Mouse (Mus musculus): ENCODE data around the gene Chrna9. TPM values are rescaled to one million over a fixed set of nuclear protein-coding genes. Genes with fewer than 3 reads are reported as not detected.
A peak's percentile ranks its signal among the peaks of the same experiment; 100 is the strongest.

The Chrna9 gene
- polyA plus RNA-seq, 1 experiment, result not detected

GRCm38 (mm10) chr5:65933764-65934163 is 957 bp upstream of the Chrna9 start:
- no peak overlapping the region for H3K4me3 ChIP-seq (ENCODE audit: insufficient read depth, low read depth, low read length)
- no peaks in the 10 kb centered on the region for H3K4me1 ChIP-seq (ENCODE audit: control insufficient read depth, insufficient read depth, insufficient read length, low read length)
- no peak overlapping the region for H3K27ac ChIP-seq (replicated peaks; ENCODE audit: low read depth, low read length)

- Histone ChIP-seq H3K4me1 (ENCODE audit: control insufficient read depth, insufficient read depth, insufficient read length, low read length) (no peaks in the 10 kb centered on the region), H3K27ac (replicated peaks; ENCODE audit: low read depth, low read length) (no peak overlapping the region), H3K4me3 (ENCODE audit: insufficient read depth, low read depth, low read length) (no peak overlapping the region)
Observed at GRCm38 (mm10) chr5:65937011-65937726, 2.4 kb downstream of the Chrna9 start.

GRCm38 (mm10) chr5:65937998-65938715 is 3.4 kb downstream of the Chrna9 start:
- Histone ChIP-seq H3K4me3 (ENCODE audit: insufficient read depth, low read depth, low read length) (no peak overlapping the region), H3K27ac (replicated peaks; ENCODE audit: low read depth, low read length) (no peak overlapping the region), H3K4me1 (ENCODE audit: control insufficient read depth, insufficient read depth, insufficient read length, low read length) (no peaks in the 10 kb centered on the region)

- Histone ChIP-seq H3K4me3 (ENCODE audit: insufficient read depth, low read depth, low read length) (no peak overlapping the region), H3K4me1 (ENCODE audit: control insufficient read depth, insufficient read depth, insufficient read length, low read length) (no peaks in the 10 kb centered on the region), H3K27ac (replicated peaks; ENCODE audit: low read depth, low read length) (no peak overlapping the region)
Observed at GRCm38 (mm10) chr5:65941145-65941544, 6.4 kb downstream of the Chrna9 start.

GRCm38 (mm10) chr5:65949822-65950221 is 15.1 kb downstream of the Chrna9 start:
- Histone ChIP-seq H3K4me3 (ENCODE audit: insufficient read depth, low read depth, low read length) (no peak overlapping the region), H3K27ac (replicated peaks; ENCODE audit: low read depth, low read length) (no peak overlapping the region), H3K4me1 (ENCODE audit: control insufficient read depth, insufficient read depth, insufficient read length, low read length) (no peaks in the 10 kb centered on the region)

- H3K4me1 ChIP-seq (ENCODE audit: control insufficient read depth, insufficient read depth, insufficient read length, low read length), result no peaks in the 10 kb centered on the region
- H3K4me3 ChIP-seq (ENCODE audit: insufficient read depth, low read depth, low read length), result no peak overlapping the region
- no peak overlapping the region for H3K27ac ChIP-seq (replicated peaks; ENCODE audit: low read depth, low read length)
Observed at GRCm38 (mm10) chr5:65950236-65950635, 15.5 kb downstream of the Chrna9 start.

- no peaks in the 10 kb centered on the region for H3K4me1 ChIP-seq (ENCODE audit: control insufficient read depth, insufficient read depth, insufficient read length, low read length)
- no peak overlapping the region for H3K4me3 ChIP-seq (ENCODE audit: insufficient read depth, low read depth, low read length)
- H3K27ac ChIP-seq (replicated peaks; ENCODE audit: low read depth, low read length), result no peak overlapping the region
Observed at GRCm38 (mm10) chr5:65950679-65951512, 16.2 kb downstream of the Chrna9 start.

GRCm38 (mm10) chr5:65951513-65951909 is 16.8 kb downstream of the Chrna9 start:
- no peak overlapping the region for H3K27ac ChIP-seq (replicated peaks; ENCODE audit: low read depth, low read length)
- H3K4me1 ChIP-seq (ENCODE audit: control insufficient read depth, insufficient read depth, insufficient read length, low read length), result no peaks in the 10 kb centered on the region
- no peak overlapping the region for H3K4me3 ChIP-seq (ENCODE audit: insufficient read depth, low read depth, low read length)

GRCm38 (mm10) chr5:65954130-65955080 is 19.7 kb downstream of the Chrna9 start:
- H3K27ac ChIP-seq (replicated peaks; ENCODE audit: low read depth, low read length), result no peak overlapping the region
- H3K4me1 ChIP-seq (ENCODE audit: control insufficient read depth, insufficient read depth, insufficient read length, low read length), result no peaks in the 10 kb centered on the region
- H3K4me3 ChIP-seq (ENCODE audit: insufficient read depth, low read depth, low read length), result no peak overlapping the region

- Histone ChIP-seq H3K4me3 (ENCODE audit: insufficient read depth, low read depth, low read length) (peak overlapping the region; percentile 50), H3K4me1 (ENCODE audit: control insufficient read depth, insufficient read depth, insufficient read length, low read length) (no peaks in the 10 kb centered on the region), H3K27ac (replicated peaks; ENCODE audit: low read depth, low read length) (no peak overlapping the region)
Observed at GRCm38 (mm10) chr5:65955343-65956143, 20.8 kb downstream of the Chrna9 start.

GRCm38 (mm10) chr5:65956144-65957008 is 21.7 kb downstream of the Chrna9 start:
- peak overlapping the region; percentile 50 for H3K4me3 ChIP-seq (ENCODE audit: insufficient read depth, low read depth, low read length)
- no peak overlapping the region for H3K27ac ChIP-seq (replicated peaks; ENCODE audit: low read depth, low read length)
- no peaks in the 10 kb centered on the region for H3K4me1 ChIP-seq (ENCODE audit: control insufficient read depth, insufficient read depth, insufficient read length, low read length)

- Histone ChIP-seq H3K27ac (replicated peaks; ENCODE audit: low read depth, low read length) (no peak overlapping the region), H3K4me3 (ENCODE audit: insufficient read depth, low read depth, low read length) (no peak overlapping the region), H3K4me1 (ENCODE audit: control insufficient read depth, insufficient read depth, insufficient read length, low read length) (no peaks in the 10 kb centered on the region)
Observed at GRCm38 (mm10) chr5:65958597-65958996, 23.9 kb downstream of the Chrna9 start.

- no peaks in the 10 kb centered on the region for H3K4me1 ChIP-seq (ENCODE audit: control insufficient read depth, insufficient read depth, insufficient read length, low read length)
- H3K27ac ChIP-seq (replicated peaks; ENCODE audit: low read depth, low read length), result no peak overlapping the region
- no peak overlapping the region for H3K4me3 ChIP-seq (ENCODE audit: insufficient read depth, low read depth, low read length)
Observed at GRCm38 (mm10) chr5:65959893-65960596, 25.3 kb downstream of the Chrna9 start.
